Mouse (Mus musculus): ENCODE results near the gene Cux1. TPM values are rescaled to one million over a fixed set of nuclear protein-coding genes. Genes with fewer than 3 reads are reported as not detected.

Gene Cux1
- polyA plus RNA-seq, 1 experiment from 2014 or later, result 89.1 TPM

DNA sequence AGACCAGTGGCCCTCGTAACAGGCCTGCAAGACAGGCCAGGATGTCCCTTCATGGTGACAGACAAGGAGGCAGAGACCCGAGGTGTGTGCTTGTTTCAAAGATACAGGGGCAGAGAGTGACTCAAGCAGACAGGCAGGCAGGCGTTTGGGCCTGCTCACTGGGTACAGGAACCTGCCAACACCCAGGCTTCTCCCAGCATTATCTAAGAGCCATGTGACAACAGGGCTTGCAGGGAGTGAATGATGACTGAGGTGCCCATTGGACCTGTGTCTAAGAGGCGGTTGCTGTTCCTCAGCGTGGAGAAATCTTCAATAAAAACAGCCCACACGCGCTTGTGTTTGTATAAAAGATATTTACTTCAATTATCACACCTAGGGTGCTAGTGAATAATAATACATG, 301.2 kb downstream of the Cux1 start:
- no peak overlapping the region for H3K4me2 ChIP-seq (replicated peaks)
- H3K27me3 ChIP-seq (ENCODE audit: control insufficient read depth, insufficient read depth, low read length), result no peaks in the 10 kb centered on the region
- H3K27ac ChIP-seq, result no peak overlapping the region
- WGBS, result 78% methylated on average over 7 of the region's 7 CpGs
- H3K36me3 ChIP-seq (replicated peaks; ENCODE audit: control insufficient read depth, insufficient read depth), result no peaks in the 10 kb centered on the region
- ATAC-seq (ENCODE audit: low FRiP score) (no peak), DNase-seq (ENCODE audit: low spot score) (no peak)
- no peaks in the 10 kb centered on the region for H3K9me3 ChIP-seq (ENCODE audit: control insufficient read depth, low read length)
- no peak overlapping the region for H3K9ac ChIP-seq
- no peaks in the 10 kb centered on the region for H3K4me1 ChIP-seq (replicated peaks; ENCODE audit: control insufficient read depth, insufficient read depth, low read length)
- H3K4me3 ChIP-seq (replicated peaks; ENCODE audit: low read length), result no peak overlapping the region

GRCm38 (mm10) chr5:136263342-136263741, 303.9 kb downstream of the Cux1 start:
- WGBS, result 84% methylated on average over 4 of the region's 4 CpGs
- ATAC-seq (ENCODE audit: low FRiP score), result no peak
- no peak for DNase-seq (ENCODE audit: low spot score)
- H3K36me3 ChIP-seq (replicated peaks; ENCODE audit: control insufficient read depth, insufficient read depth), result no peaks in the 10 kb centered on the region
- H3K4me3 ChIP-seq (replicated peaks; ENCODE audit: low read length), result no peak overlapping the region
- no peak overlapping the region for H3K4me2 ChIP-seq (replicated peaks)
- no peak overlapping the region for H3K9ac ChIP-seq
- no peaks in the 10 kb centered on the region for H3K27me3 ChIP-seq (ENCODE audit: control insufficient read depth, insufficient read depth, low read length)
- H3K4me1 ChIP-seq (replicated peaks; ENCODE audit: control insufficient read depth, insufficient read depth, low read length), result no peaks in the 10 kb centered on the region
- H3K27ac ChIP-seq, result no peak overlapping the region
- H3K9me3 ChIP-seq (ENCODE audit: control insufficient read depth, low read length), result no peaks in the 10 kb centered on the region

GRCm38 (mm10) chr5:136258919-136259318, 308.4 kb downstream of the Cux1 start:
- WGBS, result 41% methylated on average over 6 of the region's 6 CpGs
- H3K9ac ChIP-seq, result no peak overlapping the region
- peak; percentile 81 for DNase-seq (ENCODE audit: low spot score)
- H3K4me3 ChIP-seq (replicated peaks; ENCODE audit: low read length), result no peak overlapping the region
- no peak overlapping the region for H3K27ac ChIP-seq
- H3K36me3 ChIP-seq (replicated peaks; ENCODE audit: control insufficient read depth, insufficient read depth), result no peaks in the 10 kb centered on the region
- H3K4me2 ChIP-seq (replicated peaks), result no peak overlapping the region
- H3K9me3 ChIP-seq (ENCODE audit: control insufficient read depth, low read length), result no peaks in the 10 kb centered on the region
- no peak; the same call in 1 of the 2 replicates for ATAC-seq (ENCODE audit: low FRiP score)
- no peaks in the 10 kb centered on the region for H3K4me1 ChIP-seq (replicated peaks; ENCODE audit: control insufficient read depth, insufficient read depth, low read length)
- H3K27me3 ChIP-seq (ENCODE audit: control insufficient read depth, insufficient read depth, low read length), result no peaks in the 10 kb centered on the region

GRCm38 (mm10) chr5:136252899-136253298, 314.4 kb downstream of the Cux1 start:
- ATAC-seq (ENCODE audit: low FRiP score) (no peak), DNase-seq (ENCODE audit: low spot score) (peak; percentile 82)
- H3K36me3 ChIP-seq (replicated peaks; ENCODE audit: control insufficient read depth, insufficient read depth), result no peaks in the 10 kb centered on the region; the same call in 1 of the 2 replicates
- H3K4me3 ChIP-seq (replicated peaks; ENCODE audit: low read length), result no peak overlapping the region
- no peaks in the 10 kb centered on the region for H3K9me3 ChIP-seq (ENCODE audit: control insufficient read depth, low read length)
- H3K4me2 ChIP-seq (replicated peaks), result no peak overlapping the region
- no peak overlapping the region for H3K9ac ChIP-seq
- WGBS, result 18% methylated on average over 17 of the region's 17 CpGs
- H3K4me1 ChIP-seq (replicated peaks; ENCODE audit: control insufficient read depth, insufficient read depth, low read length), result no peaks in the 10 kb centered on the region
- H3K27me3 ChIP-seq (ENCODE audit: control insufficient read depth, insufficient read depth, low read length), result no peaks in the 10 kb centered on the region
- H3K27ac ChIP-seq, result no peak overlapping the region

DNA sequence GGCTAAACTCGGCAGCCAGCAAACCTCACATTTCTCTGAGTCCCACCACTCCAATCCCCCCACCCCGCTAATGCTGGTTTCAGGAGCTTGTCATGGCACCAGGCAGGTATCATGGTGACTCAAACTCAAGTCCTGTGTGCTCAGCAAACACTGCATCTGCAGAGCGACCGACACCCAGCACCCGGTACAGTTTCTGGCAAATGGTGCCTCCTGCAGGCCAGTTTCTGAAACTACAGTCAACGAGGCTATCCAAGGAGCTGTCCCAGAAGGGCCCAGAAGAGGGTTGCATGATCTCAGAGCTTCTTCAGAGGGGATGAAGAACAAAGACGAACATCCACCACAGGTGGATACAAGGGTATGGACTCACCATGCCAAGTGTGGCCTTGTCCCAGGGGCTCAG, 316.3 kb downstream of the Cux1 start:
- Histone ChIP-seq H3K27me3 (ENCODE audit: control insufficient read depth, insufficient read depth, low read length) (no peaks in the 10 kb centered on the region), H3K9ac (no peak overlapping the region), H3K9me3 (ENCODE audit: control insufficient read depth, low read length) (no peaks in the 10 kb centered on the region), H3K36me3 (replicated peaks; ENCODE audit: control insufficient read depth, insufficient read depth) (no peaks in the 10 kb centered on the region; the same call in 1 of the 2 replicates), H3K4me1 (replicated peaks; ENCODE audit: control insufficient read depth, insufficient read depth, low read length) (no peaks in the 10 kb centered on the region), H3K4me2 (replicated peaks) (no peak overlapping the region), H3K4me3 (replicated peaks; ENCODE audit: low read length) (no peak overlapping the region), H3K27ac (no peak overlapping the region)
- WGBS, result 44% methylated on average over 7 of the region's 7 CpGs
- no peak for DNase-seq (ENCODE audit: low spot score)
- no peak for ATAC-seq (ENCODE audit: low FRiP score)

DNA sequence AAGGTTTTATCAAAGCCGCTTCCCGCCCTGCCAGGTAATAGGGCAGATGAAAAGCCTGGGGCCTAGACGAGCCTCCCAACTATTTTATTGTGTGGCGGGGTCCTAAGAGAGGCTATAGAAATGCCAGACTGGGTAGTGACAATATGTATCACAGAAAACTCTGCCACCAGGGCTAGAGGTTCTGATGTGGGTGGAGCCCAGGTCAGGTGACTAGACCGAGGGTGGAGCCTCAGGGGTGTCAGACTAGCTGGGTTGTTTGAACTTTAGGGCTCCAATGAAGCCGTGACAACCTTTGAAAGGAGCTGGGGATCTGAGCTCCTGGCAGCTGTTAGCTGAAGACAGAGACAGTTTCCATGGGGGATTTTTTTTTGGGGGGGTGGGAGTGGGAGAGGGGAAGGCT, 318.8 kb downstream of the Cux1 start:
- no peak for ATAC-seq (ENCODE audit: low FRiP score)

DNA sequence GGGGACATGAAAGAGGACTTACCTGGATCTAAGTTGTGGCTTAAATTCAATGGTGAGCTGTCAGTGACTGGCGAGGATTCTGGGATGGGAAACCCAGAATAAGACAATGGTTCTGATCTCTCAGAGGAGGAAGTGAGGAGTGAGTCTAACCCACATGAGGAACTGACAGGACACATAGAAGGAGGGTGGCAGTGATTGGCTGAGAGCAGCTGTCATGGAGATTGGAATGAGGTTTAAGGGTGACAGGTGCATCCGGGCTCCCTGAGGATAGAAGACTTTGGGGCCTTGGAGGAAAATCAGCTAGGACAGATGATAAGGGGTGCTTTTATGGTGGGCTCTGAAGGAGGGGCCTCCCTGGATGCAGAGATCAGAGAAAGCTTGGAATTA, 320.8 kb downstream of the Cux1 start, which contains the start of gene Sh2b2:
TSS of gene Sh2b2 (minus strand) at position 105 of the 387 bp plus-strand sequence.
- DNase-seq (ENCODE audit: low spot score), result no peak
- H3K36me3 ChIP-seq (replicated peaks; ENCODE audit: control insufficient read depth, insufficient read depth), result no peaks in the 10 kb centered on the region
- peak within 1 kb of the TSS; percentile 67 for H3K4me3 ChIP-seq (replicated peaks; ENCODE audit: low read length)
- H3K9ac ChIP-seq, result peak within 1 kb of the TSS; percentile 88
- H3K27ac ChIP-seq, result peak within 1 kb of the TSS; percentile 84
- 81% methylated on average over 2 of the region's 2 CpGs for whole genome bisulfite sequencing
- H3K4me2 ChIP-seq (replicated peaks), result peak within 1 kb of the TSS; percentile 85
- H3K27me3 ChIP-seq (ENCODE audit: control insufficient read depth, insufficient read depth, low read length), result no peaks in the 10 kb centered on the region
- H3K4me1 ChIP-seq (replicated peaks; ENCODE audit: control insufficient read depth, insufficient read depth, low read length), result peaks cover 29% of the 10 kb centered on the region; the same call in 1 of the 2 replicates
- no peaks in the 10 kb centered on the region for H3K9me3 ChIP-seq (ENCODE audit: control insufficient read depth, low read length)
- no peak for ATAC-seq (ENCODE audit: low FRiP score)

More for the DNA sequence above, 318.8 kb downstream of the Cux1 start:
- Histone ChIP-seq H3K4me1 (replicated peaks; ENCODE audit: control insufficient read depth, insufficient read depth, low read length) (peaks cover 11% of the 10 kb centered on the region; the same call in 1 of the 2 replicates), H3K27me3 (ENCODE audit: control insufficient read depth, insufficient read depth, low read length) (no peaks in the 10 kb centered on the region), H3K9me3 (ENCODE audit: control insufficient read depth, low read length) (no peaks in the 10 kb centered on the region), H3K4me3 (replicated peaks; ENCODE audit: low read length) (no peak overlapping the region), H3K36me3 (replicated peaks; ENCODE audit: control insufficient read depth, insufficient read depth) (no peaks in the 10 kb centered on the region; the same call in 1 of the 2 replicates), H3K27ac (no peak overlapping the region), H3K4me2 (replicated peaks) (no peak overlapping the region), H3K9ac (no peak overlapping the region)
- DNase-seq (ENCODE audit: low spot score), result no peak
- WGBS, result 66% methylated on average over 6 of the region's 6 CpGs

DNA sequence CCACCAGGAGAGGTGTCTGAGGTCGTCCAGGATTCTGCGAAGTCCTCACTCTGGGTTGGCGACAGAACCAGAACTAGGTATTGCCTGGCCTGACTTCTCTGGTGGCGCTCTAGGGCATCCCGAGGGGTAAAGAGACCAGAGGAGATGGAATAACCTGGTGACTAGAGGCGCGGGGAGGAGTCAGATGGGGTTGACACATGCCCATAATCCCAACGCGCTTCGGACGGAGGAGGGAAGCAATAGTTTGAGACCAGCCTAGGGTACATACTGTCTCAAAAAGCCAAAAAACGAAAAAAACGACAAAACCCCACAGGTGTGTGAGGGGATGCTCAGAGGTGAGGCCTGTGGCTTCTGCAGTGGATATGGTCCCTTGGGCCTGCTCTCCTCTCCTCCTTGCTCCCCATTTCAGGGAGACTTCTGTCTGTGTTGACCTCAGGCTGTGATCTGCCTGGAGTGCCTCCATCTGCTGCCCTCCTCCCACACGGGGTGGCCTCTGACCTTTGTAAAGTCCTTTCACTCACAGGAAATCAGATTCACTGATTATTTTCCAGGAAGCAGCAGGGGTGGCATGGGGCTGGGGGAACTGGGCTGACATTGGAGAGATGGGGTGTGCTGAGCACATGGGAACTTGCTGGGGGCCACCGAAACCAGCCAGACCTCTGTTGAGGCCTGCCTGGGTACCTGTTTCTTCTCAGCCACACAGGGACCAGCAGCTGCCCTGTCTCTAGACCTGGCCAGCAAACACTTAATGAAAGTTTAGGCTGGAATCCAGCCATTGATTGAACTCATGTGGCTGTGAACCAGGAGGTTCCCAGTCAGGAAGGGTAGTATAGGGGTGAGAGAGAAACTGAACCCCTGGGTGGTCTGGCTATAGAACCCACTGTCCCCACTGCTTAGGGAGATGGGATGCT, 321.5 kb downstream of the Cux1 start:
- H3K36me3 ChIP-seq (replicated peaks; ENCODE audit: control insufficient read depth, insufficient read depth), result no peaks in the 10 kb centered on the region
- no peak for DNase-seq (ENCODE audit: low spot score)
- H3K27me3 ChIP-seq (ENCODE audit: control insufficient read depth, insufficient read depth, low read length), result no peaks in the 10 kb centered on the region
- H3K9ac ChIP-seq, result peak overlapping the region; percentile 88
- ATAC-seq (ENCODE audit: low FRiP score), result no peak
- peak overlapping the region; percentile 67 for H3K4me3 ChIP-seq (replicated peaks; ENCODE audit: low read length)
- H3K4me1 ChIP-seq (replicated peaks; ENCODE audit: control insufficient read depth, insufficient read depth, low read length), result peaks cover 31% of the 10 kb centered on the region; the same call in 1 of the 2 replicates
- WGBS, result 11% methylated on average over 15 of the region's 15 CpGs
- H3K4me2 ChIP-seq (replicated peaks), result peak overlapping the region; percentile 85
- H3K27ac ChIP-seq, result peak overlapping the region; percentile 84
- no peaks in the 10 kb centered on the region for H3K9me3 ChIP-seq (ENCODE audit: control insufficient read depth, low read length)

DNA sequence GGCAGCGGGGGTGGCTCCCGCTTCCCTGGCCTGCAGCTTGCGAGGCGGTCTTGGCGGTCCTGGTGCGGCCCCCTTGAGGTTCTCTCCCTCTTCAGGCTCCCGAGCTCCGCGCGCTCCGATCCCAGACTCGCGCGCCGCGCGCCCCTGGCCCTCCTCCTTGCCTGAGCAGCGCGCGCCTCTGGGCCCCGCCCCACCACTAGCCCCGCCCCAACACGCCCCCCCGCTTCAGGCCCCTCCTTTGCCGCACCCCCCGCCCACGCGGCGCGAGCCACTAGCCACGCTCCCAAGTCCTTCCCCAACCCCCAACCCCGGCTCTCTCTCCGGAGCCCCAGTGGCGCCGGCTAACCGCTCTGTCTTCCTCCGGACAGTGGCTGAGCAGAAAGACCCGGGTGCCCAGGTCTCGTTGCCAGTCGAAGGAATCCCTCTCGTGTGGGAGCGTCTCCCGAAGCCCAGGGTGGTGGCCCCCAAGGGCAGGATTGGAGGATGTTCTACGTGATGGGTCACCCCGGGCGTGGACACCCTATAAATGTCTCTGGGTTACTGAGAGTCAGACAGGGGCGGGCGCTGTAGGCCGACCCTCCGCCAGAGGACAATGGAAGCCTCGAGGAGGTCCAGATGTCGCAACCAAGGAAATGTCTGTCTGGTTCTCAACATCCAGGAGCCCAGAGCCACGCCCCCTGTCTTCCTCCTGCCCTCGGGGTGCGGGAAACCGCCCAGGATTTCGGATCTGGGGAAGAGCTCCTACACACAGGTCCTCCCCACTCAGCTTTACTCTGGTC, 322.3 kb downstream of the Cux1 start:
- ATAC-seq (ENCODE audit: low FRiP score) (peak; percentile 87), DNase-seq (ENCODE audit: low spot score) (peak; percentile 86)
- peak overlapping the region; percentile 85 for H3K4me2 ChIP-seq (replicated peaks)
- H3K27me3 ChIP-seq (ENCODE audit: control insufficient read depth, insufficient read depth, low read length), result no peaks in the 10 kb centered on the region
- H3K4me1 ChIP-seq (replicated peaks; ENCODE audit: control insufficient read depth, insufficient read depth, low read length), result peaks cover 31% of the 10 kb centered on the region; the same call in 1 of the 2 replicates
- under 1% methylated on average over 48 of the region's 57 CpGs for WGBS
- H3K9ac ChIP-seq, result peak overlapping the region; percentile 88
- H3K27ac ChIP-seq, result peak overlapping the region; percentile 84
- H3K4me3 ChIP-seq (replicated peaks; ENCODE audit: low read length), result peak overlapping the region; percentile 67
- no peaks in the 10 kb centered on the region for H3K36me3 ChIP-seq (replicated peaks; ENCODE audit: control insufficient read depth, insufficient read depth)
- no peaks in the 10 kb centered on the region for H3K9me3 ChIP-seq (ENCODE audit: control insufficient read depth, low read length)

Data from hindbrain, embryonic 14.5 days (tissue).